Comparison of ENCODE assay signal across 27 mouse cellular contexts in genomic region chr6:111883946-111884345, GRCm38 (mm10).
DNase-seq lines count a peak whose midpoint lies in the region; ATAC-seq and TF ChIP-seq lines count a peak whose summit lies in the region.
"Had no signal": no experiment of that assay in that cellular context is flagged by ENCODE, and none has a peak within 500 bp of the region (broad histone marks: within the 10 kb centered on the region; RNA-seq: fewer than 3 reads in every experiment).

No protein-coding gene starts in this region.

- peak; percentile 54 for DNase-seq in embryonic facial prominence, embryonic 11.5 days (ENCODE audit: low spot score)
- no peak for DNase-seq in embryonic facial prominence, embryonic 10.5 days (ENCODE audit: low spot score)
- DNase-seq in limb, embryonic 14.5 days (ENCODE audit: low spot score), result peak; percentile 40
- no peak for DNase-seq in limb, embryonic 10.5 days (ENCODE audit: low spot score)
- DNase-seq in embryonic facial prominence, embryonic 14.5 days (ENCODE audit: low spot score), result peak; percentile 43
- DNase-seq: adrenal gland, adult 8-10 months; adrenal gland, postnatal 25 days; cerebellum, adult 18-20 months; cerebellum, adult 9-10 months; cerebellum, postnatal 14 days; gastrocnemius, adult 2 months; gastrocnemius, postnatal 14 days; heart, adult 18-20 months; heart, postnatal 36 days; kidney, adult 18-20 months had no signal

- H3K27ac ChIP-seq in embryonic facial prominence, embryonic 11.5 days (replicated peaks; ENCODE audit: low read depth, low read length), result no peak overlapping the region
- H3K27ac ChIP-seq in embryonic facial prominence, embryonic 10.5 days (replicated peaks), result no peak overlapping the region
- H3K27ac ChIP-seq in limb, embryonic 14.5 days (replicated peaks; ENCODE audit: low read depth, low read length), result no peak overlapping the region
- no peak overlapping the region for H3K27ac ChIP-seq in limb, embryonic 10.5 days
- no peak overlapping the region for H3K27ac ChIP-seq in embryonic facial prominence, embryonic 14.5 days (replicated peaks; ENCODE audit: low read depth, low read length)
- H3K27ac ChIP-seq in hindbrain, embryonic 12.5 days, result no peak overlapping the region
- H3K27ac ChIP-seq: embryonic facial prominence, embryonic 15.5 days; gastrocnemius, adult 2 months; heart, embryonic 15.5 days; hindbrain, embryonic 10.5 days; hindbrain, embryonic 14.5 days; hindbrain, postnatal 0 days had no signal

- H3K4me2 ChIP-seq in embryonic facial prominence, embryonic 11.5 days (ENCODE audit: low read depth, low read length), result no peak overlapping the region
- H3K4me2 ChIP-seq in limb, embryonic 14.5 days (replicated peaks; ENCODE audit: low read depth, low read length, severe bottlenecking), result no peak overlapping the region
- no peak overlapping the region for H3K4me2 ChIP-seq in embryonic facial prominence, embryonic 14.5 days (ENCODE audit: low read depth, low read length)
- no peak overlapping the region for H3K4me2 ChIP-seq in hindbrain, embryonic 12.5 days (replicated peaks)
- H3K4me2 ChIP-seq: embryonic facial prominence, embryonic 15.5 days; heart, embryonic 12.5 days; heart, embryonic 15.5 days; hindbrain, embryonic 14.5 days had no signal

- H3K4me1 ChIP-seq in embryonic facial prominence, embryonic 11.5 days (ENCODE audit: control insufficient read depth, insufficient read depth, low read length), result no peaks in the 10 kb centered on the region
- H3K4me1 ChIP-seq in embryonic facial prominence, embryonic 10.5 days, result no peaks in the 10 kb centered on the region
- no peaks in the 10 kb centered on the region for H3K4me1 ChIP-seq in limb, embryonic 14.5 days (ENCODE audit: control insufficient read depth, insufficient read depth, low read length)
- no peaks in the 10 kb centered on the region for H3K4me1 ChIP-seq in limb, embryonic 10.5 days
- H3K4me1 ChIP-seq in embryonic facial prominence, embryonic 14.5 days (ENCODE audit: control insufficient read depth, insufficient read depth, low read length), result no peaks in the 10 kb centered on the region
- no peaks in the 10 kb centered on the region for H3K4me1 ChIP-seq in hindbrain, embryonic 12.5 days
- H3K4me1 ChIP-seq: embryonic facial prominence, embryonic 15.5 days; heart, embryonic 12.5 days; heart, embryonic 15.5 days; hindbrain, embryonic 10.5 days had no signal

- WGBS in embryonic facial prominence, embryonic 11.5 days, result 42% methylated on average over 1 of the region's 1 CpGs
- WGBS in embryonic facial prominence, embryonic 10.5 days, result 75% methylated on average over 1 of the region's 1 CpGs
- WGBS in limb, embryonic 14.5 days, result 64% methylated on average over 1 of the region's 1 CpGs
- WGBS in limb, embryonic 10.5 days, result 53% methylated on average over 1 of the region's 1 CpGs
- 55% methylated on average over 1 of the region's 1 CpGs for WGBS in embryonic facial prominence, embryonic 14.5 days
- 76% methylated on average over 1 of the region's 1 CpGs for WGBS in hindbrain, embryonic 12.5 days

- H3K9me3 ChIP-seq in embryonic facial prominence, embryonic 11.5 days (replicated peaks; ENCODE audit: control insufficient read depth, low read length), result no peaks in the 10 kb centered on the region
- no peaks in the 10 kb centered on the region for H3K9me3 ChIP-seq in embryonic facial prominence, embryonic 10.5 days
- H3K9me3 ChIP-seq in limb, embryonic 14.5 days (ENCODE audit: control insufficient read depth, low read length), result no peaks in the 10 kb centered on the region
- H3K9me3 ChIP-seq in limb, embryonic 10.5 days (replicated peaks), result no peaks in the 10 kb centered on the region
- no peaks in the 10 kb centered on the region for H3K9me3 ChIP-seq in embryonic facial prominence, embryonic 14.5 days (ENCODE audit: control insufficient read depth, low read length)
- no peaks in the 10 kb centered on the region for H3K9me3 ChIP-seq in hindbrain, embryonic 12.5 days (replicated peaks)
- H3K9me3 ChIP-seq: embryonic facial prominence, embryonic 15.5 days; heart, embryonic 12.5 days; heart, embryonic 15.5 days; hindbrain, embryonic 10.5 days had no signal

- H3K36me3 ChIP-seq in embryonic facial prominence, embryonic 11.5 days (replicated peaks; ENCODE audit: control insufficient read depth, insufficient read depth, low read depth, low read length), result no peaks in the 10 kb centered on the region
- H3K36me3 ChIP-seq in embryonic facial prominence, embryonic 10.5 days (replicated peaks), result no peaks in the 10 kb centered on the region
- no peaks in the 10 kb centered on the region for H3K36me3 ChIP-seq in limb, embryonic 14.5 days (ENCODE audit: control insufficient read depth, insufficient read depth, low read length)
- H3K36me3 ChIP-seq in limb, embryonic 10.5 days, result no peaks in the 10 kb centered on the region
- no peaks in the 10 kb centered on the region for H3K36me3 ChIP-seq in embryonic facial prominence, embryonic 14.5 days (ENCODE audit: control insufficient read depth, insufficient read depth, low read length)
- H3K36me3 ChIP-seq in hindbrain, embryonic 12.5 days, result no peaks in the 10 kb centered on the region
- H3K36me3 ChIP-seq: embryonic facial prominence, embryonic 15.5 days; heart, embryonic 12.5 days; heart, embryonic 15.5 days; hindbrain, embryonic 10.5 days had no signal

- no peak for ATAC-seq in embryonic facial prominence, embryonic 11.5 days (replicated peaks; ENCODE audit: insufficient number of reproducible peaks, low FRiP score, low TSS enrichment, low read depth)
- no peak for ATAC-seq in limb, embryonic 14.5 days (ENCODE audit: low FRiP score, low read depth)
- no peak for ATAC-seq in embryonic facial prominence, embryonic 14.5 days (ENCODE audit: low read depth)
- ATAC-seq in hindbrain, embryonic 12.5 days (ENCODE audit: low FRiP score), result no peak
- ATAC-seq: activated CD4-positive, CD25-positive, alpha-beta regulatory T cell, adult 4 months; CD4-positive, CD25-positive, alpha-beta regulatory T cell, adult 4 months; forebrain, embryonic 16.5 days; hindbrain, postnatal 0 days; inflammation-experienced regulatory T-cells, adult 6 months; intestine, embryonic 16.5 days had no signal

- TF ChIP-seq POLR2A in limb, embryonic 14.5 days (IDR thresholded peaks at IDR 0.05; ENCODE audit: borderline replicate concordance, extremely low read depth, insufficient read depth, insufficient read length), result no peak

- no peaks in the 10 kb centered on the region for H3K27me3 ChIP-seq in embryonic facial prominence, embryonic 11.5 days (ENCODE audit: control insufficient read depth, insufficient read depth, low read length)
- no peaks in the 10 kb centered on the region for H3K27me3 ChIP-seq in embryonic facial prominence, embryonic 10.5 days (replicated peaks; ENCODE audit: low read depth, poor library complexity, severe bottlenecking)
- H3K27me3 ChIP-seq in limb, embryonic 14.5 days (ENCODE audit: control insufficient read depth, insufficient read depth, low read length), result no peaks in the 10 kb centered on the region
- H3K27me3 ChIP-seq in limb, embryonic 10.5 days (ENCODE audit: low read depth, poor library complexity, severe bottlenecking), result no peaks in the 10 kb centered on the region
- H3K27me3 ChIP-seq in embryonic facial prominence, embryonic 14.5 days (replicated peaks; ENCODE audit: control insufficient read depth, insufficient read depth, low read length), result no peaks in the 10 kb centered on the region
- no peaks in the 10 kb centered on the region for H3K27me3 ChIP-seq in hindbrain, embryonic 12.5 days
- H3K27me3 ChIP-seq: embryonic facial prominence, embryonic 15.5 days; heart, embryonic 12.5 days; heart, embryonic 15.5 days had no signal

- no peak overlapping the region for H3K9ac ChIP-seq in embryonic facial prominence, embryonic 11.5 days (replicated peaks; ENCODE audit: low read length)
- H3K9ac ChIP-seq in limb, embryonic 14.5 days (ENCODE audit: low read depth, low read length, severe bottlenecking), result no peak overlapping the region
- no peak overlapping the region for H3K9ac ChIP-seq in embryonic facial prominence, embryonic 14.5 days (ENCODE audit: low read depth, low read length)
- H3K9ac ChIP-seq in hindbrain, embryonic 12.5 days, result no peak overlapping the region
- H3K9ac ChIP-seq: embryonic facial prominence, embryonic 15.5 days; heart, embryonic 12.5 days; heart, embryonic 15.5 days; hindbrain, embryonic 14.5 days had no signal

- no peak overlapping the region for H3K4me3 ChIP-seq in embryonic facial prominence, embryonic 11.5 days (ENCODE audit: low read depth, low read length)
- no peak overlapping the region for H3K4me3 ChIP-seq in embryonic facial prominence, embryonic 10.5 days
- no peak overlapping the region for H3K4me3 ChIP-seq in limb, embryonic 14.5 days (replicated peaks; ENCODE audit: low read length)
- H3K4me3 ChIP-seq in limb, embryonic 10.5 days, result no peak overlapping the region
- no peak overlapping the region for H3K4me3 ChIP-seq in embryonic facial prominence, embryonic 14.5 days (ENCODE audit: low read depth, low read length)
- no peak overlapping the region for H3K4me3 ChIP-seq in hindbrain, embryonic 12.5 days
- H3K4me3 ChIP-seq: embryonic facial prominence, embryonic 15.5 days; gastrocnemius, adult 2 months; heart, embryonic 12.5 days; heart, embryonic 15.5 days; hindbrain, embryonic 10.5 days had no signal

Comparison
In these comparisons a context has a peak if more than half of its experiments do, and no peak if none do; other contexts are left out.
1. DNase-seq: peak in embryonic facial prominence, embryonic 11.5 days (single experiment), limb, embryonic 14.5 days (single experiment) and embryonic facial prominence, embryonic 14.5 days (single experiment); none in embryonic facial prominence, embryonic 10.5 days (single experiment) and limb, embryonic 10.5 days (single experiment).